Mouse (Mus musculus): ENCODE data around the gene Dennd1a. TPM values are rescaled to one million over a fixed set of nuclear protein-coding genes. Genes with fewer than 3 reads are reported as not detected.

Dennd1a gene
- total and polyA plus RNA-seq, 3 experiments, result 17.6 to 26.8 (median 22.0) TPM

DNA sequence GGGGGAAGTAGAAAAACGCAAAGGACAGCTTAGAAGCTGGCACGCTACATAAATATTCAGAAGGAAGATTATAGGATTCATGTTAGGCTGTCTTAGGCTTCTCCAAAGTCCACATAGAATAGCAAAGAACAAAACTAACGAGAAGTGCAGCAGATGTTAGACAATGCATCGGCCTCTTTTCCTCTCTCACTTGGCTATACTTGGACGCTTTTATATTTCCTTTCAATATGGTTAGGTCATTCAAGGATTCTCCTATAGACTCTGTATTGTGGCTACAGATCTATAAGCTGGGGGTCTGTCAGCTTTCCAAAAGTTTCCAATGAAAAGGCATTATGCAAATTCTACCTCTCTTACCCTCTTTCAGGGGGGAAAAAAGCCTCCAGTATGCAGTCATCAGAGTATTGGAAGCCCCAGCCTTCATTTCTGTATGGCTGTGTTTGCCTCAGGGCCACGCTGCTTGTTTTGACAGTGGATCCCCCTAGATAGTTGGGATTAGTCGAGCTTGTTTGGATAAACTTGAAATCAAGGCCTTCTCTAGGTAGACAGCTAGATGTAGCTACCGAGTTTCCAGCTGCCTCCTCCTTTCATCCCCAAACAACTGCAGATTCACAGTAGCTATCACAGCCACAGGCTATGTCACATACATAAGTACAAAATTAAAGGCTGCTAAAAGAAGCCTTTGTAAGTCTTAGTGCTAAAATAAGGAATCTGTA is 143.0 kb downstream of the Dennd1a start:
- WGBS, result 61% methylated on average over 8 of the region's 8 CpGs
- Histone ChIP-seq H3K9ac (ENCODE audit: low read depth, low read length) (no peak overlapping the region), H3K79me2 (replicated peaks; ENCODE audit: control insufficient read depth, insufficient read depth, low read length) (no peaks in the 10 kb centered on the region), H3K36me3 (ENCODE audit: control insufficient read depth, insufficient read depth, low read length) (no peaks in the 10 kb centered on the region; the same call in 1 of the 2 replicates), H3K4me3 (no peak overlapping the region), H3K27me3 (ENCODE audit: control insufficient read depth, insufficient read depth, low read length) (no peaks in the 10 kb centered on the region), H3K27ac (no peak overlapping the region), H3K4me1 (ENCODE audit: control insufficient read depth, insufficient read depth, low read length) (peaks cover 2% of the 10 kb centered on the region)
- TF ChIP-seq EP300 (IDR thresholded peaks at IDR 0.05; ENCODE audit: insufficient read depth, low read depth, low read length), result no peak
- TF ChIP-seq POLR2A (IDR thresholded peaks at IDR 0.05; ENCODE audit: insufficient read depth, low read depth, low read length), result no peak
- intact Hi-C loops (cut with DNase I), result no loop called here
- DNase-seq, result no peak

DNA sequence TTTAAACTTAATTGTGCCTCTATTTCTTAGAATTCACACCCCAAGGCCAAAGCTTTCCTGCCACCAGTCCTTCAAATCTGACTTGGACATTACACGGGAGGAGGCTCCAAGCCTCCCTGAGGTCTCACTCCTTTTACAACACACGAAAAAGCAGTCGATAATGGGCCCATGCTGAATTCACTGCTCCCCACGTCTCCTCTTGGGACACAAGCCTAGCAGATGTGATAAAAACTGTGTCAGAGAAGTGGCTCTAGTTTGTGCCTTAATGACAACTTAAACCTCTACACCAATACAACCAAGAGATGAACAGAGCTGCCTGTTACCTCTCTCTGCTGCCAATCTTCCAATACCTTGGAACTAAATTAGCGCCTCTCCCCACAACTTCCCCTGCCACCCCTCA is 144.3 kb downstream of the Dennd1a start:
- no peaks in the 10 kb centered on the region for H3K79me2 ChIP-seq (replicated peaks; ENCODE audit: control insufficient read depth, insufficient read depth, low read length)
- TF ChIP-seq POLR2A (IDR thresholded peaks at IDR 0.05; ENCODE audit: insufficient read depth, low read depth, low read length) (no peak), CTCF (IDR thresholded peaks at IDR 0.05) (no peak), EP300 (IDR thresholded peaks at IDR 0.05; ENCODE audit: insufficient read depth, low read depth, low read length) (no peak)
- 58% methylated on average over 5 of the region's 5 CpGs for WGBS
- peaks cover 2% of the 10 kb centered on the region for H3K4me1 ChIP-seq (ENCODE audit: control insufficient read depth, insufficient read depth, low read length)
- no peaks in the 10 kb centered on the region; the same call in 1 of the 2 replicates for H3K36me3 ChIP-seq (ENCODE audit: control insufficient read depth, insufficient read depth, low read length)
- intact Hi-C loops (cut with DNase I), result no loop called here
- no peak for DNase-seq
- H3K27ac ChIP-seq, result no peak overlapping the region
- H3K4me3 ChIP-seq, result no peak overlapping the region
- H3K9ac ChIP-seq (ENCODE audit: low read depth, low read length), result no peak overlapping the region
- no peaks in the 10 kb centered on the region for H3K27me3 ChIP-seq (ENCODE audit: control insufficient read depth, insufficient read depth, low read length)

GRCm38 (mm10) chr2:38142210-38142609 is 145.0 kb downstream of the Dennd1a start:
- no peaks in the 10 kb centered on the region; the same call in 1 of the 2 replicates for H3K36me3 ChIP-seq (ENCODE audit: control insufficient read depth, insufficient read depth, low read length)
- intact Hi-C loops (cut with DNase I), result no loop called here
- no peak for TF ChIP-seq EP300 (IDR thresholded peaks at IDR 0.05; ENCODE audit: insufficient read depth, low read depth, low read length)
- TF ChIP-seq CTCF (IDR thresholded peaks at IDR 0.05), result no peak
- no peak for TF ChIP-seq POLR2A (IDR thresholded peaks at IDR 0.05; ENCODE audit: insufficient read depth, low read depth, low read length)
- no peaks in the 10 kb centered on the region for H3K79me2 ChIP-seq (replicated peaks; ENCODE audit: control insufficient read depth, insufficient read depth, low read length)
- H3K4me1 ChIP-seq (ENCODE audit: control insufficient read depth, insufficient read depth, low read length), result peaks cover 2% of the 10 kb centered on the region
- H3K4me3 ChIP-seq, result no peak overlapping the region
- H3K9ac ChIP-seq (ENCODE audit: low read depth, low read length), result no peak overlapping the region
- DNase-seq, result no peak
- WGBS, result 39% methylated on average over 2 of the region's 2 CpGs
- H3K27ac ChIP-seq, result no peak overlapping the region
- no peaks in the 10 kb centered on the region for H3K27me3 ChIP-seq (ENCODE audit: control insufficient read depth, insufficient read depth, low read length)

- WGBS, result 74% methylated on average over 3 of the region's 3 CpGs
- intact Hi-C loops (cut with DNase I), result no loop called here
- TF ChIP-seq POLR2A (IDR thresholded peaks at IDR 0.05; ENCODE audit: insufficient read depth, low read depth, low read length) (no peak), CTCF (IDR thresholded peaks at IDR 0.05) (no peak), EP300 (IDR thresholded peaks at IDR 0.05; ENCODE audit: insufficient read depth, low read depth, low read length) (no peak)
These were observed 147.7 kb downstream of the Dennd1a start for GRCm38 (mm10) chr2:38139536-38139935.

GRCm38 (mm10) chr2:38137086-38137485 is 150.1 kb downstream of the Dennd1a start:
- 56% methylated on average over 5 of the region's 5 CpGs for WGBS
- Histone ChIP-seq H3K27me3 (ENCODE audit: control insufficient read depth, insufficient read depth, low read length) (no peaks in the 10 kb centered on the region), H3K79me2 (replicated peaks; ENCODE audit: control insufficient read depth, insufficient read depth, low read length) (no peaks in the 10 kb centered on the region), H3K9ac (ENCODE audit: low read depth, low read length) (no peak overlapping the region), H3K4me3 (no peak overlapping the region), H3K27ac (no peak overlapping the region), H3K4me1 (ENCODE audit: control insufficient read depth, insufficient read depth, low read length) (no peaks in the 10 kb centered on the region; the same call in 1 of the 2 replicates), H3K36me3 (ENCODE audit: control insufficient read depth, insufficient read depth, low read length) (no peaks in the 10 kb centered on the region)
- TF ChIP-seq POLR2A (IDR thresholded peaks at IDR 0.05; ENCODE audit: insufficient read depth, low read depth, low read length), result no peak
- no peak for TF ChIP-seq EP300 (IDR thresholded peaks at IDR 0.05; ENCODE audit: insufficient read depth, low read depth, low read length)
- no peak for TF ChIP-seq CTCF (IDR thresholded peaks at IDR 0.05)
- DNase-seq, result peak in 1 of 2 experiments; percentile 5
- intact Hi-C loops (cut with DNase I), result no loop called here

More at GRCm38 (mm10) chr2:38139536-38139935, 147.7 kb downstream of the Dennd1a start:
- peaks cover 2% of the 10 kb centered on the region for H3K4me1 ChIP-seq (ENCODE audit: control insufficient read depth, insufficient read depth, low read length)
- DNase-seq, result no peak
- no peak overlapping the region for H3K27ac ChIP-seq
- H3K79me2 ChIP-seq (replicated peaks; ENCODE audit: control insufficient read depth, insufficient read depth, low read length), result no peaks in the 10 kb centered on the region
- H3K36me3 ChIP-seq (ENCODE audit: control insufficient read depth, insufficient read depth, low read length), result no peaks in the 10 kb centered on the region; the same call in 1 of the 2 replicates
- H3K9ac ChIP-seq (ENCODE audit: low read depth, low read length), result no peak overlapping the region
- no peaks in the 10 kb centered on the region for H3K27me3 ChIP-seq (ENCODE audit: control insufficient read depth, insufficient read depth, low read length)
- no peak overlapping the region for H3K4me3 ChIP-seq

DNA sequence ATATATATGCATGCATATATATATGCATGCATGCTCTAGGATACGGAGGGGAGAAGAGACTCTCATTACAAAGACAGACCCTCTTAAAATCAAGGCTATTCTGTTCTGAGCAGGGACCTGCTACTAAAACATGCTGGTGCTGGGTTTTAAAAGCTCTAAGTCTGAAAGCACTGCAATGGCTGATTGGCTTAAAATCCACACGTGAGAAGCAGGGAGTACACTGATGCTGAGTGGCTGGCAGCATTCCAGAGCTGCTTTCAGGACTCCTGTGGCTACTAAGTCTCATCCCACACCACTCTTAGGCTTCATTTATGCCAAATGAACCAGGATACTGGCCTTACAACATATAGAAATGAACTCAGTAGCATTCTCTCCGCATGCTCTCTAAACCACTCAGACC is 151.8 kb downstream of the Dennd1a start:
- DNase-seq, result no peak
- Histone ChIP-seq H3K27me3 (ENCODE audit: control insufficient read depth, insufficient read depth, low read length) (no peaks in the 10 kb centered on the region), H3K4me1 (ENCODE audit: control insufficient read depth, insufficient read depth, low read length) (no peaks in the 10 kb centered on the region; the same call in 1 of the 2 replicates), H3K9ac (ENCODE audit: low read depth, low read length) (no peak overlapping the region), H3K27ac (no peak overlapping the region), H3K79me2 (replicated peaks; ENCODE audit: control insufficient read depth, insufficient read depth, low read length) (no peaks in the 10 kb centered on the region), H3K36me3 (ENCODE audit: control insufficient read depth, insufficient read depth, low read length) (no peaks in the 10 kb centered on the region), H3K4me3 (no peak overlapping the region)
- TF ChIP-seq CTCF (IDR thresholded peaks at IDR 0.05) (no peak), POLR2A (IDR thresholded peaks at IDR 0.05; ENCODE audit: insufficient read depth, low read depth, low read length) (no peak), EP300 (IDR thresholded peaks at IDR 0.05; ENCODE audit: insufficient read depth, low read depth, low read length) (no peak)
- 73% methylated on average over 3 of the region's 3 CpGs for WGBS
- intact Hi-C loops (cut with DNase I), result no loop called here

All from heart, adult 2 months (tissue).